Mouse (Mus musculus): ENCODE measurements at regions not wholly inside any gene's neighbourhood (a gene's known extent, or its start where the extent isn't known, plus 50 kb on each side); places are given as distances from the start of the nearest gene placed in this dataset.
A peak's percentile ranks its signal among the peaks of the same experiment; 100 is the strongest.
"Not testable (repeated sequence)": the region's sequence is repeated elsewhere in the genome, so short reads cannot be mapped to it uniquely, and the experiment has no call there.

DNA sequence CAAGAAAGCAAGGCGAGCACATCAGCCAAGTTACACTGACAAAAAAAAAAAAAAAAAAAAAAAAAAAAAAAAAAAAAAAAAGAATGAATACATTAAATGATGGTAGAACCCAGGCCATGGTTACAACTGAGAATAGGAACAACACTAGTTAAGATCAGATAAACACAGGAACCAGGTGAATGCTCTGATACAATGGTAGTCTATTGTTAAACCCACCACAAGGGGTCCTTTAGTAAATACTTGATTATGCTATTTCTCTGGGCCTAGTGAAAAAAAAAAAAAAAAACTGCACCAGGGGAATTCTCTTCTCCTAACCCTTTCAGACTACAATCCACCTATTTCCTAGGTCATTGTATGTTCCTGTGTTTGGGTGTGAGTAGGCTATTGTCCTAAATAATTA lies 2289.7 kb downstream of the Cntnap5b start:
- Histone ChIP-seq H3K4me3 (no peak overlapping the region), H3K36me3 (no peaks in the 10 kb centered on the region), H3K4me1 (no peaks in the 10 kb centered on the region), H3K27ac (replicated peaks) (no peak overlapping the region), H3K9me3 (replicated peaks) (no peaks in the 10 kb centered on the region), H3K27me3 (ENCODE audit: low read depth, poor library complexity, severe bottlenecking) (no peaks in the 10 kb centered on the region)
- DNase-seq (ENCODE audit: low spot score) = no peak
- WGBS = 91% methylated on average over 1 of the region's 1 CpGs

DNA sequence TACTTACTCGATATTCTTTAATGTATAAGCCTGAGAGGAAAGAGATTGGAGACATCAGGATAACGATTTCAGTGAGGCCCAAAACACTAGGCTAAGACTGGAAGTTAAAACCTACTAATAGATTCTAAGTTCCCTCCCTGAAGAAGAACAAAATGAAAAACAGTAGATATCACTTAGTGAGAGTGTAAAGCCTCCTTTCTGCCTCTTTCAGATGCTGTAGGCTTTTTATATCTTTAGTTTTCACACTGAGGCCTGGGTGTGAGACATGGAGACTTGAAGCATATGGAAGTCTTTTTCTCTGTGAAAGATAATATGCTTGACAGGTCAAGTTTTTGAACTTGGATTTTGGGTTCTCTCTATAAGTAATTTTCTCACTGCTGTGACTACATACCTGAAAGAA lies 2333.1 kb downstream of the Cntnap5b start:
- Histone ChIP-seq H3K27me3 (ENCODE audit: low read depth, poor library complexity, severe bottlenecking) (no peaks in the 10 kb centered on the region), H3K4me1 (no peaks in the 10 kb centered on the region), H3K4me3 (no peak overlapping the region), H3K27ac (replicated peaks) (no peak overlapping the region), H3K36me3 (no peaks in the 10 kb centered on the region), H3K9me3 (replicated peaks) (no peaks in the 10 kb centered on the region)
- no peak for DNase-seq (ENCODE audit: low spot score)
- 85% methylated on average over 2 of the region's 2 CpGs for WGBS

GRCm38 (mm10) chr1:102139021-102139420 lies 2366.5 kb downstream of the Cntnap5b start:
- Histone ChIP-seq H3K36me3 (no peaks in the 10 kb centered on the region), H3K4me1 (no peaks in the 10 kb centered on the region), H3K4me3 (no peak overlapping the region), H3K27me3 (ENCODE audit: low read depth, poor library complexity, severe bottlenecking) (no peaks in the 10 kb centered on the region), H3K9me3 (replicated peaks) (no peaks in the 10 kb centered on the region), H3K27ac (replicated peaks) (no peak overlapping the region)
- DNase-seq (ENCODE audit: low spot score) = no peak
- 88% methylated on average over 1 of the region's 1 CpGs for WGBS

DNA sequence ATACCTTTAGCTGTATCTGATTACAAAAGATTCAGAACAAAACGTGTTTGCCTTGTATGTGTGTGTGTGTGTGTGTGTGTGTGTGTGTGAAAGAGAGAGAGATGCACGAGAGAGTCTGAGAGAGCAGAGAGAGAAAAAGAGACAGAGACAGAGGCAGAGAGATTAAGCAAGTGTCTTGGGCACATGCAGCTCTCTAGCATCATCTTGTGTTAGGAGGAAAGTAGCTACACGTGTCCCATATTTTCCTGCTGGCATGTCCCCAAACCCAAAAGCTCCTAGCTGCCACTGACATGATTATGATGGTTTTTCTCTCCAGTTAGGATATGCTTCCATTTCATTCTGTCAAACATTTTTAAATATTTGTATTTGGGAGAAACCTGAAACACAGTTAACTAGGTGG lies 2373.8 kb downstream of the Cntnap5b start:
- H3K4me3 ChIP-seq = no peak overlapping the region
- no peak overlapping the region for H3K27ac ChIP-seq (replicated peaks)
- H3K36me3 ChIP-seq = no peaks in the 10 kb centered on the region
- no peaks in the 10 kb centered on the region; the same call in 1 of the 2 replicates for H3K9me3 ChIP-seq (replicated peaks)
- WGBS = 75% methylated on average over 3 of the region's 3 CpGs
- no peaks in the 10 kb centered on the region for H3K4me1 ChIP-seq
- H3K27me3 ChIP-seq (ENCODE audit: low read depth, poor library complexity, severe bottlenecking) = no peaks in the 10 kb centered on the region
- no peak for DNase-seq (ENCODE audit: low spot score)

- Histone ChIP-seq H3K9me3 (replicated peaks) (no peaks in the 10 kb centered on the region), H3K27me3 (ENCODE audit: low read depth, poor library complexity, severe bottlenecking) (peaks cover 19% of the 10 kb centered on the region), H3K4me3 (no peak overlapping the region), H3K36me3 (no peaks in the 10 kb centered on the region), H3K27ac (replicated peaks) (no peak overlapping the region), H3K4me1 (peaks cover 12% of the 10 kb centered on the region)
- 86% methylated on average over 1 of the region's 1 CpGs for WGBS
- DNase-seq (ENCODE audit: low spot score) = no peak
These were observed 2394.1 kb downstream of the Cntnap5b start for GRCm38 (mm10) chr1:102166649-102167048.

GRCm38 (mm10) chr1:102170566-102171286 lies 2398.2 kb downstream of the Cntnap5b start:
- no peak for DNase-seq (ENCODE audit: low spot score)
- H3K4me3 ChIP-seq = no peak overlapping the region
- H3K36me3 ChIP-seq = no peaks in the 10 kb centered on the region
- H3K4me1 ChIP-seq = peaks cover 12% of the 10 kb centered on the region
- H3K27ac ChIP-seq (replicated peaks) = no peak overlapping the region
- 19% methylated on average over 3 of the region's 3 CpGs for WGBS
- H3K27me3 ChIP-seq (ENCODE audit: low read depth, poor library complexity, severe bottlenecking) = peaks cover 42% of the 10 kb centered on the region
- no peaks in the 10 kb centered on the region for H3K9me3 ChIP-seq (replicated peaks)

GRCm38 (mm10) chr1:102185925-102186324 lies 2413.4 kb downstream of the Cntnap5b start:
- Histone ChIP-seq H3K4me3 (no peak overlapping the region), H3K27ac (replicated peaks) (no peak overlapping the region), H3K4me1 (no peaks in the 10 kb centered on the region), H3K9me3 (replicated peaks) (no peaks in the 10 kb centered on the region), H3K36me3 (no peaks in the 10 kb centered on the region), H3K27me3 (ENCODE audit: low read depth, poor library complexity, severe bottlenecking) (no peaks in the 10 kb centered on the region)
- 86% methylated on average over 3 of the region's 3 CpGs for WGBS
- no peak for DNase-seq (ENCODE audit: low spot score)

DNA sequence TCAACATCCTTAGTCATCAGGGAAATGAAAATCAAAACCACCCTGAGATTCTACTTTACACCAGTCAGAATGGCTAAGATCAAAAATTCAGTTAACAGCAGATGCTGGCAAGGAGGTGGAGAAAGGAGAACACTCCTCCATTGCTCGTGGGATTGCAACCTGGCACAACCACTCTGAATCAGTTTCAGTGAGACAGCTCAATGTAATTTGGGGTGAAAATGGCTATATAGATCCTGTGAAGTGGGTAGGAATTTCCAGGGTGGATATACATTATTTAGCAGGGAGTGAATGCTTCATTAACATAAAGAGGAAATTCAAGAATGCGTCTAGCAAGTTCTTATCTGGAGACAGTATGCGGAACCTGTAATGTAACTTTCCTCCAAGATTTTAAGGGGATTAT lies 2462.9 kb downstream of the Cntnap5b start:
- no peak for DNase-seq (ENCODE audit: low spot score)
- H3K27ac ChIP-seq (replicated peaks) = no peak overlapping the region
- H3K4me1 ChIP-seq = no peaks in the 10 kb centered on the region
- H3K36me3 ChIP-seq = no peaks in the 10 kb centered on the region
- H3K9me3 ChIP-seq (replicated peaks) = no peaks in the 10 kb centered on the region
- H3K4me3 ChIP-seq = no peak overlapping the region
- H3K27me3 ChIP-seq (ENCODE audit: low read depth, poor library complexity, severe bottlenecking) = no peaks in the 10 kb centered on the region
- WGBS = 92% methylated on average over 3 of the region's 3 CpGs

DNA sequence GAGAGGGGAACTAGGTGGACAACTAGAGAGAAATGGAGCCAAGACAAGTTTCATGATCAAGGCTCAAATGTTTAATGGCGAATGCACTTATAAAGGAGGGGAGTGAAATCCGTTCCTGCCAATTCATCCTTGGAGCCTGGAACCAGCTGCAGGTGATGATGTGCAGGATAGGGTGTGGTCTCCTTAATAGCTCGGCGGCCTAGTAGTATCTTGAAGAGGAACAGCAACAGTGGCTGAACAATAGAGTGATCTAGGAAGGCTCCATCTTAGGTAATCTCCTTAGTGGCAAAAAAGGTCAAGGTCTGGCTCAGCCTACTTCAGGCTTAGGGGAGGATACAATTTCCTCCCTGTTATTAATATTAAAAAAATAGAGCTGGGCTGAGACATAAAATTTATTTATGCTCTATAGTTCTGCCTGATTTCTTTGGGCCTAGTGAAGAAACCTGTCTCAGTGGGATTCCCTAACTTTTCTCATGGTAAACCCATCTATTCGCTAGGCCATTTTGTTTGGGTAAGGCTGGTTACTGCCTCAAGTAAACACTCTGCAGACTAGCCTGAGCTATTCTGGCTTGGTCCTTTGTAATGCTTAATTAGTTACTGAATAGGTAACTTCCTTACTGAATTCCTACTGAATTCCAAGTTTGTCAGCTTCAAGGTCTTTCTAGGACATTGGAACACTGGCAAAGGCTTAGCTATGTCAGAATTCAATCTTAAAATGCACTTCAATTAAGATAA lies 2490.7 kb downstream of the Cntnap5b start:
- DNase-seq (ENCODE audit: low spot score); H3K36me3 ChIP-seq; H3K27ac ChIP-seq (replicated peaks); H3K4me3 ChIP-seq; H3K4me1 ChIP-seq; H3K27me3 ChIP-seq (ENCODE audit: low read depth, poor library complexity, severe bottlenecking): not testable (repeated sequence)
- H3K9me3 ChIP-seq (replicated peaks) = peaks cover 22% of the 10 kb centered on the region; the same call in 1 of the 2 replicates
- 94% methylated on average over 5 of the region's 5 CpGs for whole genome bisulfite sequencing

DNA sequence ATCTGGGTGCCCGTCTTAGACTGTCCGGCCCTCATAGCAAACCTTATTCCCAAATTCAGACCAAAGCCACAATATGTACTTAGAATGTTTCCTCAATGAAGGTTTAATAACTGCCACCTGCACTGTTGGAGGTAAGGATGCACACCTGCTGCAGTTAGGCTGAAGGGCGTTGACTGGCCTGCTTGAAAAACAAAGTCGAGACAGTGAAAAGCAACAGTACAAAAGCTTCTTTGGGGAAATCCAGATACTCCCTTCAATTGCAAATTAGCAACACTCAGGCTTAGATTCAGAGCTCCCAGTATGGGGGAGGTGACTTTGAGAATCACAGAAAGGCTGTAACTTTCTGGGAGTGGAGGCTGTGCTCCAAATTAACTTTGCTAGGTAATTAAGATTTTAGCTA lies 2491.9 kb downstream of the Cntnap5b start:
- H3K9me3 ChIP-seq (replicated peaks) = peaks cover 22% of the 10 kb centered on the region; the same call in 1 of the 2 replicates
- not testable (repeated sequence) for H3K36me3 ChIP-seq; H3K4me3 ChIP-seq; H3K4me1 ChIP-seq; H3K27me3 ChIP-seq (ENCODE audit: low read depth, poor library complexity, severe bottlenecking); DNase-seq (ENCODE audit: low spot score); H3K27ac ChIP-seq (replicated peaks)
- 91% methylated on average over 4 of the region's 4 CpGs for WGBS

GRCm38 (mm10) chr1:102274456-102274855 lies 2493.9 kb upstream of the Cdh20 start:
- Histone ChIP-seq H3K9me3 (replicated peaks) (no peaks in the 10 kb centered on the region), H3K4me3 (no peak overlapping the region), H3K36me3 (no peaks in the 10 kb centered on the region), H3K27ac (replicated peaks) (no peak overlapping the region), H3K27me3 (ENCODE audit: low read depth, poor library complexity, severe bottlenecking) (no peaks in the 10 kb centered on the region), H3K4me1 (no peaks in the 10 kb centered on the region)
- no peak for DNase-seq (ENCODE audit: low spot score)

- Histone ChIP-seq H3K4me3 (no peak overlapping the region), H3K27me3 (ENCODE audit: low read depth, poor library complexity, severe bottlenecking) (peaks cover 89% of the 10 kb centered on the region), H3K9me3 (replicated peaks) (no peaks in the 10 kb centered on the region), H3K27ac (replicated peaks) (no peak overlapping the region), H3K36me3 (no peaks in the 10 kb centered on the region), H3K4me1 (peaks cover 10% of the 10 kb centered on the region; the same call in 1 of the 2 replicates)
- DNase-seq (ENCODE audit: low spot score) = peak; percentile 30
- WGBS = 9% methylated on average over 1 of the region's 1 CpGs
These were observed 2480.0 kb upstream of the Cdh20 start for GRCm38 (mm10) chr1:102288288-102288687.

DNA sequence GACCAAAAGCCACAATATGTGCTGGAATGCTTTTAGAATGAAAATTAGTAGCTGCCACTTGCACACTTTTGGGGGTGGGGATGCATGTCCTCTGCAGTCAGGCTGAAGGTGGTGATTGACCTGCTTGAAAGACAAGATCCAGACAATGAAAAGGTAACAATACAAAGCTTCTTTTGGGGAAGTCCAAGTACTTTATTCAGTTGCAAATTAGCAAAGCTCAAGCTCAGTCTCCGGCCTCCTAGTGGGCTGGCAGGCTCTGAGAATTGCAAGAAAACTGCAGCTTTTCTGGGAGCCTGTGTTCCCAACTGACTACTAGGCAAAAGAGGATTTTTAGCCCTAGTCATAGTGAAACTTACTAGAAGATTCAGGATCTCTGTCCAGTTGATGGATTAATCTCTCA lies 2464.8 kb upstream of the Cdh20 start:
- no peak overlapping the region for H3K27ac ChIP-seq (replicated peaks)
- no peaks in the 10 kb centered on the region for H3K36me3 ChIP-seq
- peaks cover 9% of the 10 kb centered on the region; the same call in 1 of the 2 replicates for H3K9me3 ChIP-seq (replicated peaks)
- H3K27me3 ChIP-seq (ENCODE audit: low read depth, poor library complexity, severe bottlenecking) = no peaks in the 10 kb centered on the region
- no peaks in the 10 kb centered on the region for H3K4me1 ChIP-seq
- H3K4me3 ChIP-seq = no peak overlapping the region
- no peak for DNase-seq (ENCODE audit: low spot score)
- 62% methylated on average over 1 of the region's 1 CpGs for WGBS

Measured in midbrain, embryonic 10.5 days (tissue).